Mouse (Mus musculus) MEL (cell line): ENCODE measurements at regions not wholly inside any gene's neighbourhood (a gene's known extent, or its start where the extent isn't known, plus 50 kb on each side); places are given as distances from the start of the nearest gene placed in this dataset.

Experiments
- DNase-seq: peaks from one replicate; pipeline ENCODE4 v3.0.0; 2011; ENCODE audit warnings: low read depth, low spot score
- H3K27ac ChIP-seq: 2 replicates; pipeline ENCODE4 v1.5.1; 2012; ENCODE audit warnings: low read depth, mild to moderate bottlenecking, control low read depth, low read length, moderate library complexity; ENCODE audit not compliant: control insufficient read depth
- H3K27me3 ChIP-seq, 2 experiments: fragments of 150-350 bp in 1 of 2; sonication (generic) in 1 of 2; 2 replicates each; pipeline ENCODE4 v1.6.1; 2012; ENCODE audit warnings: low read length in 2 of 2, mild to moderate bottlenecking in 2 of 2, improper control_type of control experiment in 1 of 2, moderate library complexity in 1 of 2; ENCODE audit not compliant: insufficient read depth in 2 of 2, control insufficient read depth in 1 of 2
- H3K36me3 ChIP-seq, 2 experiments: 2 replicates each; pipeline ENCODE4 v1.6.1; 2012 to 2014; ENCODE audit warnings: low read length in 2 of 2, improper control_type of control experiment in 1 of 2, inconsistent platforms in 1 of 2, mild to moderate bottlenecking in 1 of 2; ENCODE audit not compliant: insufficient read depth in 2 of 2, control insufficient read depth in 1 of 2
- H3K4me1 ChIP-seq, 2 experiments: fragments of 150-350 bp in 1 of 2; sonication (generic) in 1 of 2; 2 replicates each; pipeline ENCODE4 v1.6.1; 2012; ENCODE audit warnings: low read length in 2 of 2, improper control_type of control experiment in 1 of 2, mild to moderate bottlenecking in 1 of 2; ENCODE audit not compliant: insufficient read depth in 2 of 2, control insufficient read depth in 1 of 2
- H3K4me3 ChIP-seq, 2 experiments: fragments of 150-350 bp in 1 of 2; sonication (generic) in 1 of 2; 2 replicates each; pipeline ENCODE4 v1.5.1; 2012; ENCODE audit warnings: low read depth in 2 of 2, low read length in 2 of 2, mild to moderate bottlenecking in 2 of 2, moderate library complexity in 2 of 2, control low read depth in 1 of 2, improper control_type of control experiment in 1 of 2; ENCODE audit not compliant: control insufficient read depth in 1 of 2, insufficient read depth in 1 of 2
- H3K79me2 ChIP-seq: 2 replicates; pipeline ENCODE4 v1.6.1; 2012; ENCODE audit warnings: mild to moderate bottlenecking, low read length, moderate library complexity; ENCODE audit not compliant: control insufficient read depth, poor library complexity, insufficient read depth
- H3K9ac ChIP-seq: 2 replicates; pipeline ENCODE4 v1.6.1; 2012; ENCODE audit warnings: low read depth, mild to moderate bottlenecking, control low read depth, low read length, moderate library complexity; ENCODE audit not compliant: control insufficient read depth, poor library complexity, severe bottlenecking
- H3K9me3 ChIP-seq: fragments of 150-350 bp; sonication (generic); replicated peaks from 2 replicates; pipeline ENCODE4 v1.6.1; 2012; ENCODE audit warnings: mild to moderate bottlenecking, low read length, improper control_type of control experiment, moderate library complexity; ENCODE audit not compliant: insufficient read depth
- BHLHE40 ChIP-seq: IDR thresholded peaks from 2 replicates; pipeline ENCODE4 v1.6.1; 2012; ENCODE audit warnings: low read depth, mild to moderate bottlenecking, inconsistent platforms, low read length, improper control_type of control experiment, borderline replicate concordance
- CHD2 ChIP-seq: IDR thresholded peaks from 2 replicates; pipeline ENCODE4 v1.6.1; 2011; ENCODE audit warnings: low read length, improper control_type of control experiment
- ELF1 ChIP-seq: IDR thresholded peaks from 2 replicates; pipeline ENCODE4 v1.6.1; 2014; ENCODE audit warnings: low read depth, mild to moderate bottlenecking, inconsistent platforms, low read length, improper control_type of control experiment, moderate library complexity
- EP300 ChIP-seq, 2 experiments: IDR thresholded peaks; 2 replicates each; pipeline ENCODE4 v1.6.1; 2011; ENCODE audit warnings: improper control_type of control experiment in 2 of 2, low read length in 2 of 2, low read depth in 1 of 2, mild to moderate bottlenecking in 1 of 2
- GABPA ChIP-seq: IDR thresholded peaks from 2 replicates; pipeline ENCODE4 v1.6.1; 2012; ENCODE audit warnings: low read depth, mild to moderate bottlenecking, inconsistent platforms, low read length, improper control_type of control experiment, moderate library complexity
- HCFC1 ChIP-seq: IDR thresholded peaks from 2 replicates; pipeline ENCODE4 v1.6.1; 2012; ENCODE audit warnings: low read depth, mild to moderate bottlenecking, inconsistent platforms, low read length, improper control_type of control experiment, moderate library complexity
- JUND ChIP-seq: IDR thresholded peaks from 2 replicates; pipeline ENCODE4 v1.6.1; 2011; ENCODE audit warnings: low read depth, mild to moderate bottlenecking, improper control_type of control experiment, low read length
- MAFK ChIP-seq: IDR thresholded peaks from 2 replicates; pipeline ENCODE4 v1.6.1; 2011; ENCODE audit warnings: low read depth, mild to moderate bottlenecking, low read length, improper control_type of control experiment, borderline replicate concordance
- MAZ ChIP-seq: IDR thresholded peaks from 2 replicates; pipeline ENCODE4 v1.6.1; 2012; ENCODE audit warnings: low read depth, mild to moderate bottlenecking, inconsistent platforms, low read length, improper control_type of control experiment
- MYB ChIP-seq: IDR thresholded peaks from 2 replicates; pipeline ENCODE4 v1.6.1; 2011; ENCODE audit warnings: mild to moderate bottlenecking, low read depth, low read length, improper control_type of control experiment
- NRF1 ChIP-seq: IDR thresholded peaks from 2 replicates; pipeline ENCODE4 v1.6.1; 2014; ENCODE audit warnings: low read depth, mild to moderate bottlenecking, inconsistent platforms, low read length, improper control_type of control experiment, moderate library complexity; ENCODE audit not compliant: poor library complexity, insufficient read depth, severe bottlenecking
- POLR2AphosphoS5 ChIP-seq: IDR thresholded peaks from 2 replicates; pipeline ENCODE4 v1.6.1; 2012; ENCODE audit warnings: low read depth, borderline replicate concordance, mild to moderate bottlenecking, inconsistent platforms, low read length, moderate library complexity, mixed read lengths
- SIN3A ChIP-seq: IDR thresholded peaks from 2 replicates; pipeline ENCODE4 v1.6.1; 2012; ENCODE audit warnings: low read length, improper control_type of control experiment, inconsistent platforms
- SMC3 ChIP-seq: IDR thresholded peaks from 2 replicates; pipeline ENCODE4 v1.6.1; 2011; ENCODE audit warnings: low read depth, low read length, improper control_type of control experiment
- TAL1 ChIP-seq: IDR thresholded peaks from 2 replicates; pipeline ENCODE4 v1.6.1; 2012; ENCODE audit warnings: mild to moderate bottlenecking, inconsistent platforms, low read length, moderate library complexity, mixed read lengths
- TCF12 ChIP-seq: IDR thresholded peaks from 2 replicates; pipeline ENCODE4 v1.6.1; 2014; ENCODE audit warnings: low read depth, mild to moderate bottlenecking, inconsistent platforms, low read length, improper control_type of control experiment, moderate library complexity
- UBTF ChIP-seq: IDR thresholded peaks from 2 replicates; pipeline ENCODE4 v1.6.1; 2012; ENCODE audit warnings: low read depth, mild to moderate bottlenecking, inconsistent platforms, low read length, improper control_type of control experiment, moderate library complexity, borderline replicate concordance; ENCODE audit not compliant: insufficient read depth
- ZNF384 ChIP-seq: IDR thresholded peaks from 2 replicates; pipeline ENCODE4 v1.6.1; 2012; ENCODE audit warnings: low read depth, mild to moderate bottlenecking, inconsistent platforms, low read length, improper control_type of control experiment

GRCm38 (mm10) chr1:152140175-152140574 is 50.2 kb upstream of the 1700025G04Rik start:
- Histone ChIP-seq H3K9ac (no peak overlapping the region), H3K36me3 (no peaks in the 10 kb centered on the region), H3K9me3 (no peaks in the 10 kb centered on the region), H3K79me2 (no peaks in the 10 kb centered on the region), H3K27ac (no peak overlapping the region), H3K4me1 (no peaks in the 10 kb centered on the region), H3K27me3 (peaks cover 0 to 2% of the 10 kb centered on the region in 2 experiments; a peak in 3 of 4 replicates), H3K4me3 (no peak overlapping the region)
- DNase-seq, result no peak
- TF ChIP-seq NRF1, result no peak
- no peak for TF ChIP-seq ZNF384
- no peak for TF ChIP-seq CHD2
- no peak for TF ChIP-seq UBTF
- TF ChIP-seq JUND, result no peak
- no peak for TF ChIP-seq ELF1
- TF ChIP-seq TCF12, result no peak
- TF ChIP-seq MYB, result no peak
- no peak for TF ChIP-seq SMC3
- no peak for TF ChIP-seq MAFK
- no peak for TF ChIP-seq SIN3A
- no peak for TF ChIP-seq GABPA
- TF ChIP-seq MAZ, result no peak
- TF ChIP-seq POLR2AphosphoS5, result no peak
- TF ChIP-seq TAL1, result no peak
- no peak for TF ChIP-seq EP300 (IDR thresholded peaks at IDR 0.05; ENCODE audit: low read depth in 1 of 2, low read length in 2 of 2)
- no peak for TF ChIP-seq HCFC1
- no peak for TF ChIP-seq BHLHE40
